Mouse (Mus musculus): ENCODE results near the gene Vmn1r65.
"Not testable (repeated sequence)": the region's sequence is repeated elsewhere in the genome, so short reads cannot be mapped to it uniquely, and the experiment has no call there.

The Vmn1r65 gene

GRCm38 (mm10) chr7:6010910-6011309 lies at the start of gene Vmn1r65:
Gene Vmn1r65 (minus strand): TSS chr7:6011010.
- no peak for DNase-seq (ENCODE audit: low spot score in 2 of 2)

GRCm38 (mm10) chr7:6044861-6045260 lies 34.1 kb upstream of the Vmn1r65 start, which contains the start of gene Nlrp4c:
Gene Nlrp4c (plus strand): TSS chr7:6045161.
- no peak for DNase-seq (ENCODE audit: low spot score in 2 of 2)

GRCm38 (mm10) chr7:5982426-5982825 lies 28.4 kb downstream of the Vmn1r65 start:
- not testable (repeated sequence) for DNase-seq (ENCODE audit: low spot score in 2 of 2)

- DNase-seq (ENCODE audit: low spot score in 2 of 2) = not testable (repeated sequence)
Measured at GRCm38 (mm10) chr7:5972546-5972945, 38.3 kb downstream of the Vmn1r65 start.
